Mouse (Mus musculus) lung, postnatal 36 days (tissue): ENCODE results near the gene Arhgef38.

Experiments
- DNase-seq: peaks from one replicate; pipeline ENCODE4 v3.0.0; 2022; ENCODE audit warnings: mixed read lengths

Gene Arhgef38

GRCm38 (mm10) chr3:133234821-133235295 lies at the start of gene Arhgef38:
TSS of gene Arhgef38 (minus strand) at chr3:133234949.
- DNase-seq: peak; percentile 89

- DNase-seq: peak; percentile 94
These were observed 37.1 kb upstream of the Arhgef38 start for GRCm38 (mm10) chr3:133271887-133272286.

GRCm38 (mm10) chr3:133258860-133259259 lies 24.1 kb upstream of the Arhgef38 start:
- no peak for DNase-seq

GRCm38 (mm10) chr3:133255842-133256241 lies 21.1 kb upstream of the Arhgef38 start:
- DNase-seq: no peak

- no peak for DNase-seq
These were observed 9.3 kb upstream of the Arhgef38 start for GRCm38 (mm10) chr3:133244027-133244426.

- DNase-seq: no peak
These were observed 7.2 kb upstream of the Arhgef38 start for GRCm38 (mm10) chr3:133241916-133242315.

GRCm38 (mm10) chr3:133233993-133234392 lies 756 bp downstream of the Arhgef38 start:
- DNase-seq: peak; percentile 64

GRCm38 (mm10) chr3:133230427-133230826 lies 4.3 kb downstream of the Arhgef38 start:
- no peak for DNase-seq

GRCm38 (mm10) chr3:133229594-133229993 lies 5.2 kb downstream of the Arhgef38 start:
- DNase-seq: no peak

GRCm38 (mm10) chr3:133227258-133228012 lies 7.3 kb downstream of the Arhgef38 start:
- no peak for DNase-seq

- no peak for DNase-seq
These were observed 16.2 kb downstream of the Arhgef38 start for GRCm38 (mm10) chr3:133218501-133218900.

- DNase-seq: no peak
These were observed 19.4 kb downstream of the Arhgef38 start for GRCm38 (mm10) chr3:133215198-133215819.

GRCm38 (mm10) chr3:133213434-133214114 lies 21.2 kb downstream of the Arhgef38 start:
- DNase-seq: no peak

GRCm38 (mm10) chr3:133211324-133211723 lies 23.4 kb downstream of the Arhgef38 start:
- DNase-seq: peak; percentile 36

- no peak for DNase-seq
These were observed 31.0 kb downstream of the Arhgef38 start for GRCm38 (mm10) chr3:133203713-133204112.

- no peak for DNase-seq
These were observed 32.6 kb downstream of the Arhgef38 start for GRCm38 (mm10) chr3:133202171-133202570.

- DNase-seq: no peak
These were observed 45.8 kb downstream of the Arhgef38 start for GRCm38 (mm10) chr3:133188930-133189329.

GRCm38 (mm10) chr3:133187524-133187923 lies 47.2 kb downstream of the Arhgef38 start:
- DNase-seq: peak; percentile 35

GRCm38 (mm10) chr3:133176033-133176750 lies 58.6 kb downstream of the Arhgef38 start:
- DNase-seq: no peak

- no peak for DNase-seq
These were observed 62.5 kb downstream of the Arhgef38 start for GRCm38 (mm10) chr3:133172291-133172690.

- no peak for DNase-seq
These were observed 65.0 kb downstream of the Arhgef38 start for GRCm38 (mm10) chr3:133169737-133170136.

- no peak for DNase-seq
These were observed 67.2 kb downstream of the Arhgef38 start for GRCm38 (mm10) chr3:133167550-133167949.

- peak; percentile 40 for DNase-seq
These were observed 69.6 kb downstream of the Arhgef38 start for GRCm38 (mm10) chr3:133165130-133165529.
